Mouse (Mus musculus): ENCODE results near the gene Ifit1bl1. TPM values are rescaled to one million over a fixed set of nuclear protein-coding genes. Genes with fewer than 3 reads are reported as not detected.

Ifit1bl1 gene
- polyA plus RNA-seq, 1 experiment from 2014 or later, result 0.98 TPM

DNA sequence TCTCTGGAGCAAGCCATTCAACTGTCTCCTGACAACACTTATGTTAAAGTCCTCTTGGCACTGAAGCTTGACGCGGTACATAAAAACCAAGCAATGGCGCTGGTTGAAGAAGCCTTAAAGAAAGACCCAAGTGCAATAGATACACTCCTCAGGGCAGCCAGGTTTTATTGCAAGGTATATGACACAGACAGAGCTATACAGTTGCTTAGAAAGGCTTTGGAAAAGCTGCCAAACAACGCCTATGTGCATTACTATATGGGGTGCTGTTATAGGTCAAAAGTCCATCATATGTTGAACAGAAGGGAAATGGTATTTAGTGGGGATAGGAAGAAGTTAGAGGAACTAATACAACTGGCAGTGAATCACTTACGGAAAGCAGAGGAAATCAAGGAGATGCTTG lies 28.1 kb downstream of the Ifit1bl1 start:
- Histone ChIP-seq H3K4me1 (replicated peaks; ENCODE audit: control insufficient read depth, insufficient read depth, low read length) (no peaks in the 10 kb centered on the region), H3K4me2 (ENCODE audit: low read length) (no peak overlapping the region), H3K4me3 (replicated peaks; ENCODE audit: low read length) (no peak overlapping the region), H3K27ac (ENCODE audit: low read length) (no peak overlapping the region), H3K27me3 (replicated peaks; ENCODE audit: control insufficient read depth, insufficient read depth, low read length) (no peaks in the 10 kb centered on the region), H3K9me3 (ENCODE audit: control insufficient read depth, low read length) (no peaks in the 10 kb centered on the region), H3K9ac (replicated peaks; ENCODE audit: low read depth, low read length) (no peak overlapping the region), H3K36me3 (ENCODE audit: control insufficient read depth, insufficient read depth) (no peaks in the 10 kb centered on the region)
- WGBS, result 94% methylated on average over 5 of the region's 5 CpGs
- no peak for ATAC-seq

DNA sequence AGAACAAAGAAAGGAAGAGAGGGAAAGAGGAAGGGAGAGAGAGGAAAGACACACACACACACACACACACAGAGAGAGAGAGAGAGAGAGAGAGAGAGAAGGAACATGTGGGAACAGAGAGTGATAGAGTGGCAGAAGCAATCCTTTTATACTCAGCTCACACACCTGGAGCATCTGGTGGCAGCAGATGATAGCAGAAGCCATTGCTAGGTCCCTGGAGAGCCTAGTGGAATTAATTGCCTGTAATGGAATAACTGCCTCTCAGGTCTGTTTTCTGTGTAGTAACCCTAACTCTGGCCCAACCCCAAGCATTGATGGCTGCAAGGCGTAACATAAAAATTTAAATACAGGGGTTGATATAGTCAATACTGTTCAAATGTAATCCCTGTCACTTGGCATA lies 30.7 kb downstream of the Ifit1bl1 start:
- Histone ChIP-seq H3K4me2 (ENCODE audit: low read length) (no peak overlapping the region), H3K36me3 (ENCODE audit: control insufficient read depth, insufficient read depth) (no peaks in the 10 kb centered on the region), H3K27ac (ENCODE audit: low read length) (no peak overlapping the region), H3K4me1 (replicated peaks; ENCODE audit: control insufficient read depth, insufficient read depth, low read length) (no peaks in the 10 kb centered on the region), H3K27me3 (replicated peaks; ENCODE audit: control insufficient read depth, insufficient read depth, low read length) (no peaks in the 10 kb centered on the region), H3K9me3 (ENCODE audit: control insufficient read depth, low read length) (no peaks in the 10 kb centered on the region), H3K9ac (replicated peaks; ENCODE audit: low read depth, low read length) (no peak overlapping the region), H3K4me3 (replicated peaks; ENCODE audit: low read length) (no peak overlapping the region)
- no peak for ATAC-seq
- 89% methylated on average over 1 of the region's 1 CpGs for whole genome bisulfite sequencing

DNA sequence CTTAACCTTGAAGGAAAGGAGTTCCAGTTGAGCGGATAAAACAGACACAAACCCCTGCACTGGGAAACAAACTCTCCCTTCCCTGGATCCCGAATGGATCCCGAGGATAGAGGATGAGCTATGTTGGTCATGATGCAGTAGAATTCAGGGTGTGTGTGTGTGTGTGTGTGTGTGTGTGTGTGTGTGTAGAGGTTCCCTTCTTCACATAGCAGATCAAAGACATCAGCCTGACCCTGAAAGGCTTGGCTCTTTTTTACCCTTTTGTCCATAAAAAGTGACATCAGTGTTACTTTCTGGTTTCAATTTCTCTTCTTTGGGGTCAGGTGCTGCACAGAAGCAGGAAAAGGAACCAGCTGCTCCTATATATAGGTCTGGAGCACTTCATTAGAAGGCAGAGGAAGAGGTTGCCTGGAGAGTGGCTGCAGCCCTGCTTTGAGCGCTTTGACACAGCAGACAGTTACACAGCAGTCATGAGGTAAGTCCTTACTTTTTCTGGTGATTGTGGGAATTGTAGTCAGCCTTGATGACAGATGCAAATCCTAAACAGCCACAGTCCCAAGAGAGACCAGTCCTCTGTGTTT lies 31.8 kb downstream of the Ifit1bl1 start:
- H3K4me3 ChIP-seq (replicated peaks; ENCODE audit: low read length), result no peak overlapping the region
- H3K27ac ChIP-seq (ENCODE audit: low read length), result no peak overlapping the region
- no peaks in the 10 kb centered on the region for H3K27me3 ChIP-seq (replicated peaks; ENCODE audit: control insufficient read depth, insufficient read depth, low read length)
- WGBS, result 74% methylated on average over 4 of the region's 4 CpGs
- no peak overlapping the region for H3K4me2 ChIP-seq (ENCODE audit: low read length)
- H3K9ac ChIP-seq (replicated peaks; ENCODE audit: low read depth, low read length), result no peak overlapping the region
- no peaks in the 10 kb centered on the region for H3K36me3 ChIP-seq (ENCODE audit: control insufficient read depth, insufficient read depth)
- H3K4me1 ChIP-seq (replicated peaks; ENCODE audit: control insufficient read depth, insufficient read depth, low read length), result no peaks in the 10 kb centered on the region
- H3K9me3 ChIP-seq (ENCODE audit: control insufficient read depth, low read length), result no peaks in the 10 kb centered on the region
- no peak for ATAC-seq

DNA sequence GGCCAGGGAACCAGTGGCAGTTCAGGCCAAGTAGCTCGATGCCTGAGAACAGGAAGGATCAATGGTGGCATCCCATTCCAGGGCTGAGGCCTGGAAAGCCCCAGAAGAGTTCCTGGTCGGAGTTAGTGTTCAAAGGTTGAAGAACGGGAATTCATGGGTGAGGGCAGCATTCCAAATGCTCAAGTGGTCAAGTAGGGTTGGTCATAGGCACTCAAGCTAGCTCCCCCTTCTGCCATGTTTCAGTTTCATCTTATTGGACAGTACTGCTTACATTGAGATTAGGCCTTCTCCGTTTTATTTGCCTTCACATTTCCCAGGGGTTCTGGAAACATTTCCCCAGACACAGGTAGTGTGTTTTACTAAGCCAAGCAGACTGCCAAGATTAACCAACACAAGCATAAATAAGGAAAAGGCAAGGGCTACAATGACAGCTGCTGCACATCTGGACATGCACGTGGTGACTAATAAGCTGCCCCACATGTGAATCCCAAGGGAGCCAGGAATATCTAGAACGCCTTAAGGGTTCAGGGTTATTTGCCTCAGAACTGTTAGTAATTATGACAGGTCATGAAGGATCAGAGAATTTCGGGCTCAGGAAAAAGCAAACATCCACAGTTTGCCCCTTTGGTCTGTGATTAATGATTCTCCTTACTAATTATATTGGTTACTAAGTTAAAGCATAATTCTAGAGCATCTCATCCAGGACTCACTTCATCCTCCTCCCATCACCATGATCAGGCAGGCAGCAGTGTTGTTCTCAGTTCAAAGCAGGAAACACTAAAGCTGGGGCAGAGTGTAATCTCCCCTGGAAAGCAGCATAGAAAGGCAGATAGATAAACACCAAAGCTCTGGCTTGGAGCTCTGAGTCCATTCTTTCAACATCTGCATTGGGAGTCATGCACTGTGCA lies 32.5 kb downstream of the Ifit1bl1 start:
- no peak overlapping the region for H3K4me3 ChIP-seq (replicated peaks; ENCODE audit: low read length)
- ATAC-seq, result no peak
- no peaks in the 10 kb centered on the region for H3K27me3 ChIP-seq (replicated peaks; ENCODE audit: control insufficient read depth, insufficient read depth, low read length)
- no peak overlapping the region for H3K27ac ChIP-seq (ENCODE audit: low read length)
- no peak overlapping the region for H3K4me2 ChIP-seq (ENCODE audit: low read length)
- no peaks in the 10 kb centered on the region for H3K4me1 ChIP-seq (replicated peaks; ENCODE audit: control insufficient read depth, insufficient read depth, low read length)
- H3K9me3 ChIP-seq (ENCODE audit: control insufficient read depth, low read length), result no peaks in the 10 kb centered on the region
- H3K9ac ChIP-seq (replicated peaks; ENCODE audit: low read depth, low read length), result no peak overlapping the region
- WGBS, result 81% methylated on average over 7 of the region's 7 CpGs
- no peaks in the 10 kb centered on the region for H3K36me3 ChIP-seq (ENCODE audit: control insufficient read depth, insufficient read depth)

DNA sequence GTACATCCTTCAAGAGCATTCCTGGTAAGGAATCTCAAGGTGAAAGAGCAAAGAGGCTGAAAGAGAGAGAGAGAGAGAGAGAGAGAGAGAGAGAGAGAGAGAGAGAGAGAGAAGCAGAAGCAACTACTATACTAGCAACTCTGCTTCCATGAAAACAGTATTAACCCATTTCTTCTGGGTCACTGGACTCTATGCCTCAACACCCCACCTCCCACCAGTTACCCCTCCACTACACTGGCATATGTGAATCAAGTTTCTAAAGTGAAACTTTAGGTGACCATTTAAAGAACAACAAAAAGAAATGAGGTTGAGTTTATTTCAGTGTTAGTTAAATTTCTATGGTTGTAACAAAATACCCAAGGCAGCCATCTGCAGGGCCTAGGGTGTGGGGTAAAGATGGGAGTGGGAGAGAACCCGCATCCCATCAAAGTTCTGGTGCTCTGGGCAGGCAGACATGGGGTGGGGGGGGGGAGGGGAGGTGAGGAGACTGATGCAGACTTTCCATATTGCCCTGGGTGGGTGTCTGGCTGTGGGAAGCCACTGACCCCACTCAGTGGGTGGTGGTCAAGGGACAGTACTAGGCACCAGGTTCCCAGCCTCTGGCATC lies 35.5 kb downstream of the Ifit1bl1 start:
- ATAC-seq, result no peak
- 70% methylated on average over 1 of the region's 1 CpGs for WGBS
- H3K36me3 ChIP-seq (ENCODE audit: control insufficient read depth, insufficient read depth), result no peaks in the 10 kb centered on the region
- H3K4me2 ChIP-seq (ENCODE audit: low read length), result no peak overlapping the region
- no peaks in the 10 kb centered on the region for H3K9me3 ChIP-seq (ENCODE audit: control insufficient read depth, low read length)
- H3K27ac ChIP-seq (ENCODE audit: low read length), result no peak overlapping the region
- no peak overlapping the region for H3K4me3 ChIP-seq (replicated peaks; ENCODE audit: low read length)
- no peaks in the 10 kb centered on the region for H3K4me1 ChIP-seq (replicated peaks; ENCODE audit: control insufficient read depth, insufficient read depth, low read length)
- H3K27me3 ChIP-seq (replicated peaks; ENCODE audit: control insufficient read depth, insufficient read depth, low read length), result no peaks in the 10 kb centered on the region
- no peak overlapping the region for H3K9ac ChIP-seq (replicated peaks; ENCODE audit: low read depth, low read length)

DNA sequence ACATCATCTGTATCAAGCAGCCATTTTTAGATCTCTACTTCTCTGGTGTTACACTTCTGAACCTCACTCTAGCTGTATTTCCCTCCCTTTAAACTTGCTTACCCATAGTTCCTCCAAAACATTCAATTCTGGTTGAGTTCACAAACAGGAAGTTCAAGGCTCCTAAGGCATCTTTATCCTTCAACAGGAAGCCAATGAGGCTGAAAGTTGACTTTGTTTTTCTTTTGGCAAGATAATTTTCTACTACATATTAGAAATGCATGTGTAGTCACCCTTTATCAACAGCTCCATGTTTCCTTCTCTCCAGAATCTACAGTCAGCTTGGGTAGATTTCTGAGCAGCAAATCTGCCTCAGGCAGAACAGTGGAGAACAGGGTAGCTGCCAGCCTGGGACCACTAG lies 39.2 kb downstream of the Ifit1bl1 start:
- H3K9me3 ChIP-seq (ENCODE audit: control insufficient read depth, low read length), result no peaks in the 10 kb centered on the region
- ATAC-seq, result no peak

DNA sequence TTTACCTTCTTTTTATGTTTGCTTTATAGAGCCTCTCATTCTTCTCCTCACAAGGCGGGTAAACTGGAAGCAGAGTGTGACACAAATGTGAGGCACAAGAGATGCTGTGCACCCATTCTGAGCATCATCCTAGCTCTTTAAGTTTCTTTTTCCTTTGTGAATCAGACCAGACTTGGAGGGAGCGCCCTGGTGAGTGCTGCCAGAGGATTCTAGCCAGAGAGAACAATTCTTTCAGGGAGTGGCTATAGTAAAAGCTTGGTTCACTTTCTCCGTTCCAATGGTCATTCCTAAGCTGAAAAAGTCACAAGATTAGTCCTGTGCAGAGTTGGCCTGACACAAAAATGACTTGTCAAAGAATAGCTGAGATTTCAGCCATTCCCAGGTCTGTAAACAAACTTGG lies 45.1 kb downstream of the Ifit1bl1 start:
- H3K27me3 ChIP-seq (replicated peaks; ENCODE audit: control insufficient read depth, insufficient read depth, low read length), result no peaks in the 10 kb centered on the region
- H3K4me3 ChIP-seq (replicated peaks; ENCODE audit: low read length), result no peak overlapping the region
- no peaks in the 10 kb centered on the region for H3K9me3 ChIP-seq (ENCODE audit: control insufficient read depth, low read length)
- ATAC-seq, result no peak
- H3K9ac ChIP-seq (replicated peaks; ENCODE audit: low read depth, low read length), result no peak overlapping the region
- 66% methylated on average over 3 of the region's 3 CpGs for WGBS
- H3K36me3 ChIP-seq (ENCODE audit: control insufficient read depth, insufficient read depth), result no peaks in the 10 kb centered on the region
- H3K4me2 ChIP-seq (ENCODE audit: low read length), result no peak overlapping the region
- H3K4me1 ChIP-seq (replicated peaks; ENCODE audit: control insufficient read depth, insufficient read depth, low read length), result peaks cover 6% of the 10 kb centered on the region; the same call in 1 of the 2 replicates
- no peak overlapping the region for H3K27ac ChIP-seq (ENCODE audit: low read length)

More for the DNA sequence above, 39.2 kb downstream of the Ifit1bl1 start:
- H3K4me2 ChIP-seq (ENCODE audit: low read length), result no peak overlapping the region
- no peaks in the 10 kb centered on the region for H3K4me1 ChIP-seq (replicated peaks; ENCODE audit: control insufficient read depth, insufficient read depth, low read length)
- no peaks in the 10 kb centered on the region for H3K27me3 ChIP-seq (replicated peaks; ENCODE audit: control insufficient read depth, insufficient read depth, low read length)
- H3K27ac ChIP-seq (ENCODE audit: low read length), result no peak overlapping the region
- H3K9ac ChIP-seq (replicated peaks; ENCODE audit: low read depth, low read length), result no peak overlapping the region
- no peak overlapping the region for H3K4me3 ChIP-seq (replicated peaks; ENCODE audit: low read length)
- no peaks in the 10 kb centered on the region for H3K36me3 ChIP-seq (ENCODE audit: control insufficient read depth, insufficient read depth)

DNA sequence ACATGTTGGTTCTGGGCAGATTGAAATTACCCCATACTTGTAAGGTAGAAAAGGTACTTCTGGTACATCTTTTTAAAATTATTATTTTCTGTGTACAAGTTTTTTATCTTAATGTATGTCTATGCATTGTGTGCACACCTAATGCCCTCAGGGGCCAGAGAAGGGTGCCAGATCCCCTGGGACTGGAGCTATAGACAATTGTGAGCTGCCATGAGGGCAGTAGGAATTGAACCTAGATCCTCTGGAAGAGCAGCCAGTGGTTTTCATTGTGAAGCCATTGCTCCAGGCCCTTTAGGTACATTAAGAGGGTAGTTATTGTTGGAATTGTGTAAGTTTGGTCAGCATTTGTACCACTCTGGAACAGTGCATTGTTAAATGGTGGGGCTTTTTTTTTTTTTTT lies 47.7 kb downstream of the Ifit1bl1 start:
- peaks cover 8% of the 10 kb centered on the region; the same call in 1 of the 2 replicates for H3K4me1 ChIP-seq (replicated peaks; ENCODE audit: control insufficient read depth, insufficient read depth, low read length)
- H3K27ac ChIP-seq (ENCODE audit: low read length), result no peak overlapping the region
- H3K9me3 ChIP-seq (ENCODE audit: control insufficient read depth, low read length), result no peaks in the 10 kb centered on the region
- no peak for ATAC-seq
- no peak overlapping the region for H3K4me2 ChIP-seq (ENCODE audit: low read length)
- H3K9ac ChIP-seq (replicated peaks; ENCODE audit: low read depth, low read length), result no peak overlapping the region
- no peaks in the 10 kb centered on the region for H3K27me3 ChIP-seq (replicated peaks; ENCODE audit: control insufficient read depth, insufficient read depth, low read length)
- no peaks in the 10 kb centered on the region for H3K36me3 ChIP-seq (ENCODE audit: control insufficient read depth, insufficient read depth)
- H3K4me3 ChIP-seq (replicated peaks; ENCODE audit: low read length), result no peak overlapping the region

DNA sequence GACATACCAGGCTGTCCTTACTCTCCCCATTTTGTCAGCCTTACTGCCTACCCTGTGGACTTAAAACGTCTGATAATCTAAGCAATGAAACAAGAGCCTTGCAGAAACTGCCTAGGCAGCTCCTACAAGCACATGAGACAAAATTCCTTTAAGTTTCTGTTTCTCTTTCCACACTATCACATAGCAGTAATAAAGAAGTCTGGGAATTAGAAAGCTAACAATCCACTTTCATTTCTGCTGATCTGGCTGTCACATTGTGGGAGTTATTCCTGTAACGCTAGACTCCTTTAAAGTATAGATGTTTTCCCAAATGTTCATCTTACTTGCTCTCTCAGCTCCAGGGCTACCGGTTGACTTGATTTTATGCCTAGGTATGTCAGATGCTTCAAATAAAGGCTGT lies 48.2 kb downstream of the Ifit1bl1 start:
- WGBS, result 80% methylated on average over 3 of the region's 3 CpGs
- no peak for ATAC-seq
- Histone ChIP-seq H3K9me3 (ENCODE audit: control insufficient read depth, low read length) (no peaks in the 10 kb centered on the region), H3K4me1 (replicated peaks; ENCODE audit: control insufficient read depth, insufficient read depth, low read length) (peaks cover 8% of the 10 kb centered on the region; the same call in 1 of the 2 replicates), H3K36me3 (ENCODE audit: control insufficient read depth, insufficient read depth) (no peaks in the 10 kb centered on the region), H3K27ac (ENCODE audit: low read length) (no peak overlapping the region), H3K4me3 (replicated peaks; ENCODE audit: low read length) (no peak overlapping the region), H3K9ac (replicated peaks; ENCODE audit: low read depth, low read length) (no peak overlapping the region), H3K27me3 (replicated peaks; ENCODE audit: control insufficient read depth, insufficient read depth, low read length) (no peaks in the 10 kb centered on the region), H3K4me2 (ENCODE audit: low read length) (no peak overlapping the region)
